Mouse (Mus musculus) spleen, embryonic (tissue): ENCODE data around the gene Gm47289.

Experiments used
- CTCF ChIA-PET: fragments of 350-600 bp; sonication (Branson Sonifier 250); formaldehyde crosslinking; loops from one replicate; lab custom pipeline; 2022; lab: Charles Lee

Gene Gm47289

DNA sequence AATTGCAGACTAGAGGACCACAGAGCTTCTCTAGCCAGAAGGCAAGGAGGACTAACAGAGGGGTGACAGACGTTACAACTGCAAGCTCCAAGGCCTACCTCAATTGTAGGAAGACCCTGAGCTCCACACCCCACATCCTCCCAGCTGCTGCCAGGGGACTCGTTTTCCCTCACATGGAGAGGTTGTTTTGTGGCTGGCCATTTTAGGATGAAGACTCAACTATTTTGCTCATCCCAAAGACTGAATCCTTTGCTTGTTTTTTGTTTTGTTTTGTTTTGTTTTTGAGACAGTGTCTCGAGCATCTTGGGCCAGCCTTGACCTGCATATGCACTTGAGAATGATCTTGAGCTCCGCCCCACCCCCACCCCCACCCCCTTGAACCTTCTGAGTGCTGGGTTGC lies at the start of gene Gm47289:
TSS of gene Gm47289 (plus strand) at position 301 of the 400 bp plus-strand sequence.
- CTCF ChIA-PET: no interaction called here

GRCm38 (mm10) chr9:119109685-119110353 lies 49.1 kb upstream of the Gm47289 start:
- CTCF ChIA-PET: no interaction called here

DNA sequence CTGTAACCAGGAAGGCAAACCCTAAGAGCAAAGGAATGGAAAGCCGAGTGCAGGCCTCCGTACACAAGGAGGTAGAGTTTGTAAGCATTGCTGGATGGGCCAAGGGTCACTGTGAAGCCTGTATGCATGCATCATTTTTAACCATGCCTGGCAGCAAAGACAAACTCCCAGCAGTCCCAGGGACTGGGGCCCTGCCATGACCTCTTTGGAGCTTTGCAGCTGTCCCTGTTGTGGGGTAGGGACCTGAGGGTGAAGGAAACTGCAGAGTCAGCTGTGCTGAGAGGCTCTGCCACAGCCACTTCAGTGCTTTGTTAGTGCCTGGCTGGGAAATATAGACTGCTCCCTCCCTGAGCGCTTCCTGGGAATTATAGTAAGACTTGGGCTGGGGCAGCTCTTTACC lies 48.3 kb upstream of the Gm47289 start:
- CTCF ChIA-PET: no interaction called here

- CTCF ChIA-PET: no interaction called here
Observed at GRCm38 (mm10) chr9:119114911-119115310, 44.0 kb upstream of the Gm47289 start.

DNA sequence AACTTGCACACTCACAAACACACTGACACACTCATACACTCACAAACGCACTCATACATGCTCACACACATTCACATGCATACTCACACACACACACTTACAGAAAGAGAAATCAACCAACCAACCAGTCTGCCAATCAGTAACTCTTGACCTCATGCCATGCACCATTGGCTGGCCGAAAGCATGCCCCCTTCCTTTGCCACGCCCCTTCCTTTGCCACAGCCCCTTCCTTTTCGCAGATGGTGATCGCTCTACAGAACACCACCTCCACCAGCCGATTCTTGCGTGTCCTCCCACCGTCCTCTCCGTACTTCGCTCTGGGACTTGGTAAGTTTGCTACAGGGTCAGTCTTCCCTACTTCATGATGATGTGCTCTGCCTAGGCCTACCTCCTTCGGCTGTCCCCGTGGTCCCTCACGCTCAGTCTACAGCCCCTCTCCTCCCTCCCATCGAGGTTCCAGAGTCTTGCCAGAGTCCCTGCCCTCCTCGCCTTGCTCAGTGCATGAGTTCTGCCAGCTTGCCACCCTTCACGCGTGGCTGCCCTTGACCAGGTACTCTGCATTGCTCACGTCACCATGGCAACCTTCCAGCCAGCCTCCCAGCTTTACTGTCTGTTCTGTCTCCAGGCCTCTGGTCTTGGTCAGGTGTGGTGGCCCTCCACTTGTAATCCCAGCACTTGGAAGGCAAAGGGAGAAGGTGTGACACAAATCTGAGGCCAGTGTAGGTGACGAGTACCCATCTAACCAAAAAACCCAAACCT lies 39.4 kb upstream of the Gm47289 start:
- CTCF ChIA-PET: no interaction called here

GRCm38 (mm10) chr9:119120168-119120560 lies 38.8 kb upstream of the Gm47289 start:
- CTCF ChIA-PET: no interaction called here

DNA sequence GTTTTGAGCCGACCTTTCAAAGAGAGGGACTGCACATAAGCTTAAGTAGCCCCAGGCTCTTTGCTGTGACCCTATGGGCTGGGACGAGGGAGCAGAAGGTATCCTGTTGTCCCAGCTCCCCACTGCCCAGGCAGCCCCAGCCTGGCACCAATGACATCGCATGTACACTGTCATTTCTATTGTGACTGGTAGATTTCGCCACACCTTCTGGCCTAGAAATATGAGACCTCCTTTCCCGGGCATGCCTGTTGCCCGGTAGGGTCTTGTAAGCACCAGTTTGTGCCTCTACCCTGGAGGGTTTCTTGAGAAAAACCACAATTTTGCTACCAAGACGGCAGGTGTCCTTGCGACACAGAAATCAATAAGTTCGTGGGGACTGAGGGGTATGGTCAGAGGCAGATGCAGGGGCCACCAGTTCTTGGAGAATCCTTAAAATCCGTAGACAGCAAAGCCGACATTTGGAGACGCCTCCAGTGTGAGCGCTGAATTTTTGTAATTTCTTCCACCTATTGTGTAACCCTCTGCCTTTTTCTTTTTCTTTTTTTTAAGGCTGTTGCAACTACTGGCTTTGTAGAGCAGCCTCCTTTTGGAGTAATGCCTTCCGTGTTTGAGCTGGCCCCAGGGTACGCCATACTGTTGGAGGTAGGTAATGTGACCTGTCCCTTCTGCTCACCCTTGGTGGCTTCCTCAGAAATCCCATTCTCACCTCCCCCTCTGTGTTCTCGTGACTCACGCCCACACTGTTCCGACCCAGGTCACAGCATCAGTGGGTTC lies 36.2 kb upstream of the Gm47289 start:
- CTCF ChIA-PET: no interaction called here

DNA sequence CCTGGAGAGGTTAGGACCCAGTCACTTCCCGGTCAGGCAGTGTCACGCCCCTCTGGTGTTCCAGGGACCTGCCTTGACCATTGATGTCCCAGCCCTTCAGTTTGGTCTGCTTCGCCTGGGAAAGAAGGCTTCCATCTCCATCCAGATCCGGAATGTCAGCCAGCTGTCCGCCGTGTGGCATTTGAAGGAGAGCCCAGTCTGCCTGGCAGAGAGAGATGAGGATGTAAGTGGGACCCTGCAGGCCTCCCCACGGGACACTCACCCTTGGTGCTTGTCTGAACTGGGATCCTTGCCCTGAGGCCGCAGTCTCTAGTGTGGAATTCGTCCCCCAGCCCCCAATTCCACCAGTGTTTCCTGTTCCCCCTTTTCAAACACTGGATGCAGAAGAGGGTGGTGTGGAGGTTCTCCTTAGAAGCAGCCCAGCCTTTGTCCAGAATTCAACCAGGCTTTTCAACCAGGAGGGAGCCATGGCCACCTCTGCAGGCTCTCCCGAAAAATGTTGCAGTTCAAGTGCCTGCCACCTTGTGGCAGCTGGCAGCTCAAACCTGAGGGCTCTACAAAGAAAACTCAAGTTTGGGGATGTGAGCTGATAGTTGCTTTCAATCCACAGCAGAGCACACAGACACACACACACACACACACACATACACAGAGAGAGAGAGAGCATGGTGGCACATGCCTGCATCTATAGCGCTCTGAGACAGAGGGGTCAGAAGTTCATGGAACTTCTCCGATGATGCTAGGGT lies 30.4 kb upstream of the Gm47289 start:
- CTCF ChIA-PET: no interaction called here

GRCm38 (mm10) chr9:119130692-119131091 lies 28.3 kb upstream of the Gm47289 start:
- CTCF ChIA-PET: no interaction called here

DNA sequence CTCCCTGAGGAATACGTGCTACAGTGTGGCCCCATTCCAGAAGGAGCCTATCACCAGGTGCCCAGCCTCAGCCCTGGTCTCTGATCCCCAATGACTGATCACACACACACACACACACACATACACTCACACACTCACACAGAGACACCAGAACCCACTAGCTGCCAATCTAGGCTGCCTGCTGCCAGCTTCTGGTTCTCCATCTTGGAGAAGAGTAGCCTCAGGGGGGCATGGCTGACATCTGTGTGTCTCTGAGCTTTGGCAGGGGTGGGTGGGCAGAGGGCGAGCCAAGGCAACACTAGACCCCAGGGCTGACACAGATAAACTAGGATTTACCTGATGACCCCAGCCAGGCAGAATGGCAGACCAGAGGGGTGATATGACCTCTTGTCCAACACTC lies 20.1 kb upstream of the Gm47289 start:
- CTCF ChIA-PET: no interaction called here

- CTCF ChIA-PET: no interaction called here
Observed at GRCm38 (mm10) chr9:119142066-119142465, 16.9 kb upstream of the Gm47289 start.

- CTCF ChIA-PET: no interaction called here
Observed at GRCm38 (mm10) chr9:119143372-119143771, 15.6 kb upstream of the Gm47289 start.

- CTCF ChIA-PET: no interaction called here
Observed at GRCm38 (mm10) chr9:119144696-119145095, 14.3 kb upstream of the Gm47289 start.

- CTCF ChIA-PET: no interaction called here
Observed at GRCm38 (mm10) chr9:119145137-119145536, 13.8 kb upstream of the Gm47289 start.

- CTCF ChIA-PET: no interaction called here
Observed at GRCm38 (mm10) chr9:119145638-119146037, 13.3 kb upstream of the Gm47289 start.

DNA sequence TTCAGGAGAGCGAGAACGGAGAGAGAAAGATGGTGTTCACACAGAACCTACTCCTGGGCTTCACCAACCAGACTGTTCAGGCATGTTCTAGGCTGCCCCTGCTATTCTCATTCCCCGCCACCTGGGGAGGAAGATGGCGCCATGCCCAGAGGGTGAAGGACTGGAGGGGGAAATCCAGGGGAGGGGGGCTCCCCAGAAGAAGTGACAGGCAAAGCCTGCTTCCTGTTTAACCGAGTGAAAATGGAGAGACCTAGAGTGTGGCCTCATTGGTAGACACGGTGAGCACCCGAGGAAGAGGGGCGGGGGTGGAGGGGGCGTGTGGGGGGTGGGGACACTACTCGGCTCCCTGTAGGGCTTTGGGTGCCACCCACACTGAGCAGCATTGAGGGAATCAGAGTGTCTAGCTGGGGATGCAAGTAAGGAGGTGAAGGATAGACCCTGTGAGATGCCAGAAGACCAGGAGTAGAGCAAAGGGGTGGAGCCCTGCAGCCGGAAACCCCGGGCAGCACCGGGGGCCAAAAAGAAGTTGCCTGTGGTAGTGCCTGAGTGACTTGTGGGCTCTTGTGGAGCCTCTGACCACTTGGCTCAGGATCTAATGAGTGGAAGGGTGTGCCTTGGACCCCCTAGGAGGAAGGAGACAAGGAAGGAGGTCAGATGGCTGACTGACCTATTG lies 12.7 kb upstream of the Gm47289 start:
- CTCF ChIA-PET: no interaction called here

- CTCF ChIA-PET: no interaction called here
Observed at GRCm38 (mm10) chr9:119149601-119150000, 9.4 kb upstream of the Gm47289 start.

- CTCF ChIA-PET: no interaction called here
Observed at GRCm38 (mm10) chr9:119151751-119152150, 7.2 kb upstream of the Gm47289 start.

- CTCF ChIA-PET: interaction anchor here (0.7 kb wide), 1 partner anchor 204 kb away, joined by 3 read pairs; no protein-coding TSS in a partner anchor
Observed at GRCm38 (mm10) chr9:119155416-119155815, 3.5 kb upstream of the Gm47289 start.

GRCm38 (mm10) chr9:119155826-119156225 lies 3.1 kb upstream of the Gm47289 start:
- CTCF ChIA-PET: no interaction called here
